Comparison of ENCODE assay signal across 26 mouse cellular contexts in genomic region chr7:73682756-73683155, GRCm38 (mm10). TPM values are rescaled to one million over a fixed set of nuclear protein-coding genes. Genes with fewer than 3 reads are reported as not detected.
DNase-seq lines count a peak whose midpoint lies in the region; ATAC-seq lines count a peak whose summit lies in the region.
"Had no signal": no experiment of that assay in that cellular context is flagged by ENCODE, and none has a peak within 500 bp of the region (broad histone marks: within the 10 kb centered on the region; RNA-seq: fewer than 3 reads in every experiment).

No protein-coding gene starts in this region.

- no peak overlapping the region for H3K27ac ChIP-seq in hindbrain, embryonic 11.5 days (ENCODE audit: low read depth, low read length)
- H3K27ac ChIP-seq in hindbrain, embryonic 14.5 days = no peak overlapping the region
- H3K27ac ChIP-seq in midbrain, embryonic 15.5 days = 0 out of 2 replicates have a peak overlapping the region, but pooled peaks have one; percentile 34
- H3K27ac ChIP-seq: embryonic facial prominence, embryonic 13.5 days; hindbrain, embryonic 15.5 days; limb, embryonic 12.5 days had no signal

- H3K4me1 ChIP-seq in hindbrain, embryonic 11.5 days (replicated peaks; ENCODE audit: control insufficient read depth, insufficient read depth, low read length) = no peaks in the 10 kb centered on the region
- 0 out of 2 replicates have a peak, but pooled peaks cover 7% of the 10 kb centered on the region for H3K4me1 ChIP-seq in hindbrain, embryonic 14.5 days (replicated peaks; ENCODE audit: control insufficient read depth, insufficient read depth, low read length)
- peaks cover 12% of the 10 kb centered on the region for H3K4me1 ChIP-seq in midbrain, embryonic 15.5 days
- H3K4me1 ChIP-seq: embryonic facial prominence, embryonic 13.5 days; heart, embryonic 12.5 days; hindbrain, embryonic 15.5 days; limb, embryonic 12.5 days had no signal

- no peaks in the 10 kb centered on the region for H3K9me3 ChIP-seq in hindbrain, embryonic 11.5 days (ENCODE audit: control insufficient read depth, low read length)
- H3K9me3 ChIP-seq in hindbrain, embryonic 14.5 days (ENCODE audit: control insufficient read depth, low read length) = no peaks in the 10 kb centered on the region
- H3K9me3 ChIP-seq in midbrain, embryonic 15.5 days = no peaks in the 10 kb centered on the region
- H3K9me3 ChIP-seq: embryonic facial prominence, embryonic 13.5 days; heart, embryonic 12.5 days; hindbrain, embryonic 15.5 days; limb, embryonic 12.5 days had no signal

- H3K27me3 ChIP-seq in hindbrain, embryonic 11.5 days (ENCODE audit: control insufficient read depth, insufficient read depth, low read length) = no peaks in the 10 kb centered on the region
- no peaks in the 10 kb centered on the region for H3K27me3 ChIP-seq in hindbrain, embryonic 14.5 days (ENCODE audit: control insufficient read depth, insufficient read depth, low read length)
- no peaks in the 10 kb centered on the region for H3K27me3 ChIP-seq in midbrain, embryonic 15.5 days (replicated peaks)
- H3K27me3 ChIP-seq: embryonic facial prominence, embryonic 13.5 days; heart, embryonic 12.5 days; hindbrain, embryonic 15.5 days; limb, embryonic 12.5 days had no signal

- H3K9ac ChIP-seq in hindbrain, embryonic 11.5 days (ENCODE audit: low read depth, low read length) = no peak overlapping the region
- H3K9ac ChIP-seq in hindbrain, embryonic 14.5 days = no peak overlapping the region
- H3K9ac ChIP-seq in midbrain, embryonic 15.5 days = no peak overlapping the region
- H3K9ac ChIP-seq: embryonic facial prominence, embryonic 13.5 days; heart, embryonic 12.5 days; hindbrain, embryonic 15.5 days; limb, embryonic 12.5 days; liver, postnatal 0 days had no signal

- no peak overlapping the region for H3K4me3 ChIP-seq in hindbrain, embryonic 11.5 days (ENCODE audit: low read depth, low read length)
- no peak overlapping the region for H3K4me3 ChIP-seq in hindbrain, embryonic 14.5 days (replicated peaks; ENCODE audit: low read length)
- H3K4me3 ChIP-seq in midbrain, embryonic 15.5 days = no peak overlapping the region
- H3K4me3 ChIP-seq: embryonic facial prominence, embryonic 13.5 days; heart, embryonic 12.5 days; hindbrain, embryonic 15.5 days; limb, embryonic 12.5 days had no signal

- H3K4me2 ChIP-seq in hindbrain, embryonic 11.5 days (replicated peaks; ENCODE audit: low read depth, low read length) = no peak overlapping the region
- no peak overlapping the region for H3K4me2 ChIP-seq in hindbrain, embryonic 14.5 days (replicated peaks)
- H3K4me2 ChIP-seq in midbrain, embryonic 15.5 days = no peak overlapping the region
- H3K4me2 ChIP-seq: embryonic facial prominence, embryonic 13.5 days; heart, embryonic 12.5 days; hindbrain, embryonic 15.5 days; limb, embryonic 12.5 days; liver, embryonic 11.5 days had no signal

- H3K36me3 ChIP-seq in hindbrain, embryonic 11.5 days (ENCODE audit: control insufficient read depth, insufficient read depth, low read length) = no peaks in the 10 kb centered on the region
- no peaks in the 10 kb centered on the region for H3K36me3 ChIP-seq in hindbrain, embryonic 14.5 days (replicated peaks; ENCODE audit: control insufficient read depth, insufficient read depth)
- no peaks in the 10 kb centered on the region for H3K36me3 ChIP-seq in midbrain, embryonic 15.5 days (replicated peaks)
- H3K36me3 ChIP-seq: embryonic facial prominence, embryonic 13.5 days; heart, embryonic 12.5 days; hindbrain, embryonic 15.5 days; limb, embryonic 12.5 days had no signal

- WGBS in hindbrain, embryonic 11.5 days = 37% methylated on average over 5 of the region's 5 CpGs
- 21% methylated on average over 5 of the region's 5 CpGs for WGBS in hindbrain, embryonic 14.5 days
- 8% methylated on average over 5 of the region's 5 CpGs for WGBS in midbrain, embryonic 15.5 days

- no peak for ATAC-seq in hindbrain, embryonic 11.5 days (ENCODE audit: low FRiP score)
- no peak for ATAC-seq in hindbrain, embryonic 14.5 days (ENCODE audit: low FRiP score)
- no peak for ATAC-seq in midbrain, embryonic 15.5 days (replicated peaks)
- ATAC-seq: forebrain, embryonic 16.5 days; intestine, embryonic 16.5 days; liver, postnatal 0 days had no signal

- peak; percentile 11 for DNase-seq in embryo, embryonic 10 days (ENCODE audit: low spot score)
- DNase-seq in embryo, embryonic 11 days = no peak
- DNase-seq in hindbrain, embryonic 11.5 days (ENCODE audit: low spot score) = peak; percentile 38
- DNase-seq in hindbrain, embryonic 14.5 days (ENCODE audit: low spot score) = no peak
- peak; percentile 17 for DNase-seq in Muller cell, postnatal 12 days (ENCODE audit: inconsistent ontology term)
- DNase-seq in urinary bladder, postnatal 25 days (ENCODE audit: low spot score) = no peak
- DNase-seq: adrenal gland, postnatal 14 days; cerebellum, adult 9-10 months; gastrocnemius, postnatal 25 days; heart, adult 18-20 months; heart, postnatal 10 days; kidney, adult 9 months; kidney, postnatal 14 days; layer of hippocampus, postnatal 36 days; liver, postnatal 0 days; lung, postnatal 10 days; right cerebral cortex, postnatal 4 days; thymus, postnatal 14 days had no signal

RNA-seq across cellular contexts. Expression of gene Fam174b, which starts 57.3 kb away (rescaled TPM):
- polyA plus RNA-seq in hindbrain, embryonic 11.5 days (2014; fragmentation: Nextera tagmentation; extraction: Ambion mirVana) = 28.4 and 29.4 TPM in 2 replicates
- polyA plus RNA-seq in hindbrain, embryonic 14.5 days (2014; fragmentation: Nextera tagmentation; extraction: Ambion mirVana) = 32.9 and 37.6 TPM in 2 replicates
- polyA plus RNA-seq in midbrain, embryonic 15.5 days (2015; fragmentation: Nextera tagmentation; extraction: Ambion mirVana) = 34.4 and 36.1 TPM in 2 replicates

Comparison
In these comparisons a context has a peak if more than half of its experiments do, and no peak if none do; other contexts are left out.
1. DNase-seq: peak in embryo, embryonic 10 days (single experiment), hindbrain, embryonic 11.5 days (single experiment) and Muller cell, postnatal 12 days (single experiment); none in embryo, embryonic 11 days (single experiment), hindbrain, embryonic 14.5 days (single experiment) and urinary bladder, postnatal 25 days (single experiment).